Mouse (Mus musculus) MEL (cell line): Measurements from ENCODE around the gene Hnrnph3.

ENCODE experiments used
- CTCF ChIP-seq, 3 experiments: IDR thresholded peaks in 2 of 3; conservative IDR thresholded peaks in 1 of 3; 2 replicates each; pipeline ENCODE4 v1.5.1; 2011 to 2012; ENCODE audit warnings: low read length in 3 of 3, low read depth in 2 of 3, mild to moderate bottlenecking in 2 of 3, improper control_type of control experiment in 1 of 3, inconsistent platforms in 1 of 3, mixed read lengths in 1 of 3, moderate library complexity in 1 of 3; ENCODE audit not compliant: control insufficient read depth in 1 of 3, insufficient read depth in 1 of 3, poor library complexity in 1 of 3, severe bottlenecking in 1 of 3
- E2F4 ChIP-seq: IDR thresholded peaks from 2 replicates; pipeline ENCODE4 v1.6.1; 2011; ENCODE audit warnings: low read depth, low read length, improper control_type of control experiment, borderline replicate concordance
- ELF1 ChIP-seq: IDR thresholded peaks from 2 replicates; pipeline ENCODE4 v1.6.1; 2014; ENCODE audit warnings: low read depth, mild to moderate bottlenecking, inconsistent platforms, low read length, improper control_type of control experiment, moderate library complexity
- HCFC1 ChIP-seq: IDR thresholded peaks from 2 replicates; pipeline ENCODE4 v1.6.1; 2012; ENCODE audit warnings: low read depth, mild to moderate bottlenecking, inconsistent platforms, low read length, improper control_type of control experiment, moderate library complexity
- MAX ChIP-seq: IDR thresholded peaks from 2 replicates; pipeline ENCODE4 v1.6.1; 2011; ENCODE audit warnings: low read length, improper control_type of control experiment
- POLR2A ChIP-seq, 2 experiments: IDR thresholded peaks; 2 replicates each; pipeline ENCODE4 v1.6.1; 2011 to 2012; ENCODE audit warnings: low read length in 2 of 2, mild to moderate bottlenecking in 2 of 2, control low read depth in 1 of 2, improper control_type of control experiment in 1 of 2, low read depth in 1 of 2, moderate library complexity in 1 of 2; ENCODE audit not compliant: control insufficient read depth in 1 of 2, insufficient read depth in 1 of 2, poor library complexity in 1 of 2
- TCF12 ChIP-seq: IDR thresholded peaks from 2 replicates; pipeline ENCODE4 v1.6.1; 2014; ENCODE audit warnings: low read depth, mild to moderate bottlenecking, inconsistent platforms, low read length, improper control_type of control experiment, moderate library complexity
- USF1 ChIP-seq: IDR thresholded peaks from 2 replicates; pipeline ENCODE4 v1.6.1; 2014; ENCODE audit warnings: low read depth, mild to moderate bottlenecking, inconsistent platforms, low read length, improper control_type of control experiment, moderate library complexity

DNA sequence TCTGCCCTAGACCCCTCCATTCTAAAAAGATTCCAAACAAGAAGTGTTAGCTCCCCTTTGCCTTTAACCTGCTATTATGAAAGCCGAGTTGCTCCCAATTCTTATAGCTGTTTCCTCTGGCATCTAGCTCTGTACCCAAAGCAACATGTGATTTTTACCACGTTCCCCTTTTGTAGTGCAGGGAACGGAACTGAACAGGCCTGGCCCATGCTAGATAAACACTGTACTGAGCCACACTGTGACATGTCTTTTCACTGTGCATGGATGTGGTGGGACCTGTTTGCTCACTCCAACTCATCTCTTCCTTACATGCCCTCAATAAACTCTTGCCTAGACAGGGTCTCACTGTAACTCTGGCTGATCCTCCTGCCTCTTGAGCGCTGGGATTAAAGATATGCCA is 13.7 kb downstream of the Hnrnph3 start:
- TF ChIP-seq CTCF (IDR thresholded peaks at IDR 0.05 in 2 of 3, conservative IDR thresholded peaks at IDR 0.05 in 1 of 3; ENCODE audit: control insufficient read depth in 1 of 3, insufficient read depth in 1 of 3, low read depth in 2 of 3, low read length in 3 of 3, poor library complexity in 1 of 3, severe bottlenecking in 1 of 3) = no peak
- 0 out of 4 replicates have a peak, but pooled peaks of 1 of the 2 experiments have one; percentile 8 for TF ChIP-seq POLR2A (IDR thresholded peaks at IDR 0.05; ENCODE audit: control insufficient read depth in 1 of 2, insufficient read depth in 1 of 2, low read depth in 1 of 2, low read length in 2 of 2, poor library complexity in 1 of 2)
- TF ChIP-seq TCF12 = peak; percentile 90
- TF ChIP-seq ELF1 = no peak
- TF ChIP-seq USF1 = peak; percentile 79
- peak; percentile 87 for TF ChIP-seq MAX
- no peak for TF ChIP-seq HCFC1
- no peak for TF ChIP-seq E2F4
